Mouse (Mus musculus) retina, embryonic 14.5 days (tissue): ENCODE measurements around the gene Prrg4.
"Not testable (repeated sequence)": the region's sequence is repeated elsewhere in the genome, so short reads cannot be mapped to it uniquely, and the experiment has no call there.

Source experiments
- DNase-seq: peaks from one replicate; pipeline ENCODE4 v3.0.0-alpha.2; 2015; ENCODE audit warnings: low spot score

Prrg4 gene

GRCm38 (mm10) chr2:104841736-104842135, 7.9 kb downstream of the Prrg4 start:
- no peak for DNase-seq

- no peak for DNase-seq
Observed at GRCm38 (mm10) chr2:104840974-104841373, 8.7 kb downstream of the Prrg4 start.

DNA sequence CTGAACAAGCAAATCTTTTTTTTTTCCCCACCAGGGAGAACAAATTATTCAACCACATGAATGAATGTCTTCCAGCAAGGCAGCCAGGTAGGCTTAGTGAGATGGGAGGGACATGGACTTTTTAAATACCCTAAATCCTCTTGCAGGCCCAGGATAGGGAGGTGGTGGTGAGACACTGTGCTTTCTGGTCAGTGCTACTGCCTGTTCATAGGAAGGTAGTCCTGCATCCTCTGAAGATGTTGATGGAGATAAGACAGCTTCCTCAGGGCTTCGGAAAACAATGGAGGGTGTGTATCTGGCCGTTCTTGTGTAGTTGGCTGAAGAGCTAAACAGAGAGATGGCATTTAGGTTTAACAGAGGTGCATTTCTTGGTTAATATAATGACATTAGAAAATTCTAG, 17.2 kb downstream of the Prrg4 start:
- no peak for DNase-seq

DNA sequence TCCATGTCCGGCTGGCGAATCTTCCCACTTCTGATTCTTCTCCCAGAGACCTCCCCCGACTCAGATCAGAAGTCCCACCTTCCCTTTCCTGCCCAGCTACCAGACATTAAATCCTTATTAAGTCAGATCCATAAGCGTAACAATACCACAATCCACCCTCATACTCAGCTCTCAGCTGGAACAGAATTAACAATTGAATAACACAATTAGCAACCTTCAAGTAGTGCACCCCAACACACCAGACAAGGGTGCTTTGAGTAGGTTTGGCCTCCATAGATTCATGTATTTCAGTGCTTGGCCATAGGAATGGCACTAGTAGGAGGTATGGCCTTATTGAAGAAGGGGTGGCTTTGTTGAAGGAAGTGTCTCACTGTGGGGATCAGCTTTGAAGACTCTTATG, 23.5 kb downstream of the Prrg4 start:
- DNase-seq: no peak

- not testable (repeated sequence) for DNase-seq
Observed at GRCm38 (mm10) chr2:104818763-104819162, 30.9 kb downstream of the Prrg4 start.

DNA sequence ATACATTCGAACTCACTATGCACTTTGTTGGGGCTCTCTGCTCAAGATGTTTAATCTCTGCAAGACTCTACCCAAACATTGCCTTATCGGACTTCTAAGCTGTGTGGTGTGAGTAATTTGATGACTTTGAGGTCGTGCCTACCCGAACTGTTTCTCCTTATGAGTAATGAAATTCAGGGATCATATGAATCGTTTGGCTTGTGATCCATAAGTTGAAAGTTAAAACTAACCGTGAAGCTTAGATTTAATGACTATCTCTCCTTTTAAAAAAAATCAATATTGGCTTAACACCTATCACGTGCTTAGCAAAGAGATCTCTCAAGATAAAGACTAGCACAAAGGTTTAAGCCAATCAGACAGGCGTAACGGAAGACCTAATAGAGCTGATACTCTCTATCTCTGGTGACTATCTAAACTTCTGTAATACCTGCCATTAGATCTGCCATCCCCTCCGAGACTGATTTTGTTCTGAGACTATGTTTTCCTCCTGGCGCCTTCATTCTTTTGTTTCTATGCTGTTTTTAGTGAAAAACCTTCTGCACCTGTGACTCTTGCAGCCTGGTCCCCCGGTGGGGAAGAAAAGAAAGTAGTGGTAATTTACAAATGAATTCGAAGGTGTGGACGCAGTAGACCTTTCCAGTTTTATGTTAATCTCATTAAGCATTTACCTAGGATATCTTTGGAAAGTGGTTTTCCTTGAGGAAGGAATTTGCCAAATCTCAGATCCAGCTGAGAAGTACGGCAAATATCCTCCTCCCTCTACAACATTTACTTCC, 31.9 kb downstream of the Prrg4 start:
- DNase-seq: peak; percentile 50

DNA sequence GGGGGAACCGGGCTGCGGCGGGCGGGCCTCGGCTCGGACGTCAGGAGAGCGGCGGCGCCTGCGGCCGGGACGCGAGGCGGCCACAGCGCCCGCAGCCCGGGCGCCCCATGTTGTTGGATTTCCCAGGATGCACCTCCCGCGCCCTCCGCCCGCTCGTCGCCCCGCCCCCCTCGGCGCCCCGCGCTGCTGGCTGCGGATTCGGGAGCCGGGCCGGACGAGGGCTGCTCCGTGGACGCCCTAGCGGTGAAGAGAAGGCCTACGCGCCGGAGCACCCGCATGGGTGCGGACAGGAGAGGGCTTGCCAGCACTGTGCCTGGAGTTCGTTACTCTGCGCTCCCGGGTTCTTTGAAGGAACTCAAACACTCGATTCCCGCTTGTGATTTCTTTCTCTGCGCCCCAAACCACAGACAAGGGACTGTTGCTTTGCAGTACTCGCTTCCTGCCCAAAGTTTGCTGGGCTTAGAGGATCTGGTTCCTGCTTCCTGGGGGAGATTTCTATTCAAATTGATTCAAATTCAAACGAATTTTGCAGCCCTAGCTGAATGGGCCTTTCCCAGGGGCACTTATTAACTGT, 32.7 kb downstream of the Prrg4 start:
- DNase-seq: peak; percentile 92

DNA sequence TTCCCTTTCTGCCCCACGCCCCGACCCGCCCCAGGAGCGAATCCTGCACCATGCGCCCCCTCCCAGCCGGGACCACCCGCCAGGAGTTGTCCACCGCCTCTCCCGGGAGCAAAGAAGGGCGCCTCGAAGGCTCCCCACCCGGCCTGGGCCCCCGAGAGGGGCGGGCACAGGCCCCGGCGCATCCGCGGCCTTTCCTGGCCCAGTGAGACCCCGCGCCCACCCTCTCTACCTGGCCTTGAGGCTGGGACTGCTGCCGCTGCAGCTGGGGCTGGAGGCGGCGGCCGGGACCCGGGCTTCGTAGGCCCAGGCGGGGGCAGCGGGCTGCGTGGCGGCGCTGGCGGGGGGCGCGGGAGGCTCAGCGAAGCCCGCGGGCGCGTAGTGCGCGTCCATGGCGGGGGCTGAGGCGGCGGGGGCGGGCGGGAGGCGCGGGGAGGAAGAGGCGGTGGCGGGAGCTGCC, 33.3 kb downstream of the Prrg4 start, which contains the start of gene Qser1:
Gene Qser1, minus strand, starts transcription at position 390 of the 457 bp plus-strand sequence.
- peak; percentile 62 for DNase-seq

- DNase-seq: peak; percentile 60
Observed at GRCm38 (mm10) chr2:104815561-104816370, 33.9 kb downstream of the Prrg4 start.

- DNase-seq: peak; percentile 45
Observed at GRCm38 (mm10) chr2:104814181-104814951, 35.3 kb downstream of the Prrg4 start.

- DNase-seq: no peak
Observed at GRCm38 (mm10) chr2:104805435-104805834, 44.2 kb downstream of the Prrg4 start.
